Mouse (Mus musculus): ENCODE data around the gene E130114P18Rik. TPM values are rescaled to one million over a fixed set of nuclear protein-coding genes. Genes with fewer than 3 reads are reported as not detected.

Gene E130114P18Rik
- polyA plus RNA-seq, 1 experiment = 19.7 TPM

DNA sequence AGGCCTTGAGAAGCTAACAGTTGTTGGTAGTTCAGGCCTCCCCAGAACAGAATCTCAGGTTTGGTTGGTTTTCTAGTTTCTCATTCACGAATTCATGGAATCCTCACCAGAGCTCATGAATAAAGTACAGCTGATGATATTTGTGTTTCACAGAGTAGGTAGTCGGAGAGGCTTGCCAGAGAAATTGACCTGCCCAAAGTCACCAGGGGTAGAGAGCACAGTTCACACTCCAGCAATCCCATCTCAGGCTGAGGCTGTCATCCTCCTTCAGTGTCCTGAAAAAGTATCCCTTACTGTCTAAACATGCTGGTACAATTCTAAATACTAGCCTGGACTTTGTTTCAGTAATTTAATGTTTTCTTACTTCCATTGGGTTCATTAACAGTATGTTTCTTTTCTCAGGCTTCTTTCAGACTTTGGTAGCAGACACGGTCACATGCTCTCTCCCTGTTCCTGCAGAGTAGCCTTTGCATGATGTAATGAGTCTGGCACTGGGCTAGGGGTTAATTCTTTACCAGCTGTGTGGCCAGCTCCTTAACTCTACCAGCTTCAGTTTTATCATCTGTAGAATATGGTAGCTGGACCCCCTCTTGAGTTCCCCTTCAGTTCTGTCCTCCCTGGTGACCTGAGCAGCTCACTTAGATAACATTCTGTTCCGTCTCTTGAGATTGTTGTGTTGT lies 12.4 kb downstream of the E130114P18Rik start:
- DNase-seq (ENCODE audit: low read depth) = peak; percentile 43
- TF ChIP-seq CTCF (IDR thresholded peaks at IDR 0.05; ENCODE audit: borderline replicate concordance, extremely low read depth, insufficient read depth, insufficient read length) (no peak), POLR2A (IDR thresholded peaks at IDR 0.05; ENCODE audit: borderline replicate concordance, extremely low read depth, insufficient read depth, insufficient read length, poor library complexity, severe bottlenecking) (no peak)

DNA sequence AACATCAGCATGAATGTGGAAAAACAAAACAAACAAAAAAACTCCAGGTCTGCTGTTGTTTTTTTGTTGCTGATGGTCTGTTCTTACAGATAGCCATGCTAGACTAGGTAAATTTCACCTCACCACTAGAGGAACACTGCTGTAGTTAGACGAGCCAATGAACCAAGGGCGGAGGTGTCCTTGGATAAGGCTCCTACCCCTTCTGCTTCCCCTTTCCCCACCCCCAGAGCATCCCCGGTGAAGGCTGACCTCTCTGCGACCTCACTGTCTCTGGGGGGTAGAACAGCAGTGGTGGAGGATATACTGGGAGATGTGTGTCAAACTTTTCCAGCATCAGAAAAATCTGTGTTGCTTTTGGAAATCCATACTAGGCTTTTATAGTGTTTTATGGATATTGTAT lies 13.3 kb downstream of the E130114P18Rik start:
- TF ChIP-seq POLR2A (IDR thresholded peaks at IDR 0.05; ENCODE audit: borderline replicate concordance, extremely low read depth, insufficient read depth, insufficient read length, poor library complexity, severe bottlenecking) = no peak
- no peak for TF ChIP-seq CTCF (IDR thresholded peaks at IDR 0.05; ENCODE audit: borderline replicate concordance, extremely low read depth, insufficient read depth, insufficient read length)
- no peak for DNase-seq (ENCODE audit: low read depth)

DNA sequence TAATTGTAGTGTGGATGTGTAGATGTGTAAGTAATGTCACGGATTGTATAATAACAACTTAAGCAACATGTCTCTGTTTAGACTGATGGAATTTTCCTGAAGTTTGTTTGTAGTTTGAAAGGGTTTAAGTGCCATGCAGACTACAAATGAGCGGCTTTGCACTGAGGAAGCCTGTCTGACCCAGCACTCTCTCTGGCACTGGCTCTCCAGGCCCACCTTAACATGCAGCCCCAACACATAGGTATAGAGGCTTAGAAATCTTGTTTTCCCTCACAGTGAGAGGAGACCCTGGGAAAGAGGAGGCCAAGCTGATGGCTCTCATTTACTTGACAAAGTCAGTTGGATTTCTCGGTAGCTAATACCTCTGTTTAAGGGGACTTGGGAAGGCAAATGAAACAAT lies 19.2 kb downstream of the E130114P18Rik start:
- TF ChIP-seq CTCF (IDR thresholded peaks at IDR 0.05; ENCODE audit: borderline replicate concordance, extremely low read depth, insufficient read depth, insufficient read length) (no peak), POLR2A (IDR thresholded peaks at IDR 0.05; ENCODE audit: borderline replicate concordance, extremely low read depth, insufficient read depth, insufficient read length, poor library complexity, severe bottlenecking) (no peak)
- DNase-seq (ENCODE audit: low read depth) = peak; percentile 49

DNA sequence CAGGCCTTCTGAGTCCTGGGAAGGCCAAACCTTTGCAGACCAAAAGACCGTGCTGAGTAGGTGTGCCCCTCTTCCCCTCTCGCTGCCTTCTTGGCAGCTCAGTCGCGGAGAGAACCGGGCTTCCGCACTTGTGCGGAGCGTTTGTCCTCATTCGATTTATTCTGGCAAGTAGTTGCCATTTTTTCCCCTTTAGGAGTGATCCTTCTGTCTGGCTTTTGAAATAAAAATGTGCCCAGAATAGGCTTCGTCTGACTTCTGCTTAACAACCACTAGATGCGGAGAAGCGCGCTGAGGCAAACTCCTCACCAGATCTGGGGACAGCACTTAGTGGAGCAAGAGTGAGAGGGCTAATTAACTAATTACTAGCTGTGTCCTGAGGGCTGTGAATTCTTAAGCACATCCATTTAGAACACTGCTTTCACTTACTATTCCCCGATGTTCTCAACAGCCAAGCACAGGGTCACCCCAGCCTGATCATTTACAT lies 19.9 kb downstream of the E130114P18Rik start:
- DNase-seq (ENCODE audit: low read depth) = peak; percentile 91
- no peak for TF ChIP-seq POLR2A (IDR thresholded peaks at IDR 0.05; ENCODE audit: borderline replicate concordance, extremely low read depth, insufficient read depth, insufficient read length, poor library complexity, severe bottlenecking)
- TF ChIP-seq CTCF (IDR thresholded peaks at IDR 0.05; ENCODE audit: borderline replicate concordance, extremely low read depth, insufficient read depth, insufficient read length) = peak; percentile 35; the same call in 1 of the 2 replicates

DNA sequence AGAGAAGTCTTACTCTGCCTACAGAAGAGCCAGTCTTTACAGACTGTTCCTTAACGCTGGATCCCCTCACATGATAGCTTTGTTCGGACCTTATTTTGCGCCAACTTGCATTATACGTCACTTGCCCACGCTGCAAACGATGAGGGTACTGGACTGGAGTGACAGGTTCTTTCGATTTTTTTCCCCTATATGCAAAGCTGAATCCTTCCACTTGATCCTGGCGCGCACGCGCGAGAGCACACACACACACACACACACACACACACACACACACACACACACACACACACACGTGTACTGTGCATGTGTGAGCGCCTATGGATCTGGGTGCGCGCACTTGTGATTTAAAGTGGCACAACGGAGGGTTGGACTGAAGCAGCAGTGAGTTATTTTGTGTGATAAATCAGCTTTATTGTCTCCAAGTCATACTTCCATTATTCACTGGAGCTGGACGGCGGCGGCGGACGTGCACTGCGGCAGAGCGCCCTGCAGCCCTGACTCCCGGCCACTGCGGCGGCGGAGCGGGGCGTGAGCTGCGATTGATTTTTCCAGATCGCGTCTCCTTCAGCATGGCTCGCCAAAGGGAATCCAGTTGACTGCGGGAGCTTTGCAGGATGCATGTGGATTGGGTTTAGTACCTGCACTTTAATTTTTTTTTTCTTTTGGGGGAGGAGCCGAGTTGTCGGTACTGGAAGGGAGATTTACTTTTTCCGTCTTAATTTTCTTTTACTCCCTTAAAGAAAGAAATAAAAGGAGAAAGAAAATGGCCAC lies 20.5 kb downstream of the E130114P18Rik start:
- 0 out of 2 replicates have a peak, but pooled peaks have one; percentile 31 for TF ChIP-seq POLR2A (IDR thresholded peaks at IDR 0.05; ENCODE audit: borderline replicate concordance, extremely low read depth, insufficient read depth, insufficient read length, poor library complexity, severe bottlenecking)
- TF ChIP-seq CTCF (IDR thresholded peaks at IDR 0.05; ENCODE audit: borderline replicate concordance, extremely low read depth, insufficient read depth, insufficient read length) = no peak
- peak; percentile 87 for DNase-seq (ENCODE audit: low read depth)

DNA sequence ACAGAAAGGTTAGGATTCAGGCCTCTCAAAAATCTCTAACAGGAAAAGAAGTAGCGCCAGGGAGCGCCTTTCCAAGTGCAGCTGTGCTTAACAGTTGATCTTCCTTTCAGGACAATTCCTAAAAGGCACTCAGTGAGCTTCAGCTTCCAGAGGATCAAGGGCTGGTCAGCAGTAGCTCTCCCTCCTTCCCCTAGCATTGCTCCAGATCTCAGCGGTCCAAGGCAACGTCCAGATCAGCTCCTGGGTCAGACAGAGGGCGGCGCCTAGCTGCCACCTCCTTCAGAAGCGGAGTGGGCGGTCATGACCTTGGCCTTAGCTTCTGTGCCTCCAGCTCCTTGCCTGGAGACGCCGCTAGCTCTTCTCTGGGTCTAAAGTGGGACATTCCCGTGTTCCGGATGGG lies 23.6 kb downstream of the E130114P18Rik start:
- TF ChIP-seq CTCF (IDR thresholded peaks at IDR 0.05; ENCODE audit: borderline replicate concordance, extremely low read depth, insufficient read depth, insufficient read length) (no peak), POLR2A (IDR thresholded peaks at IDR 0.05; ENCODE audit: borderline replicate concordance, extremely low read depth, insufficient read depth, insufficient read length, poor library complexity, severe bottlenecking) (no peak)
- DNase-seq (ENCODE audit: low read depth) = no peak

DNA sequence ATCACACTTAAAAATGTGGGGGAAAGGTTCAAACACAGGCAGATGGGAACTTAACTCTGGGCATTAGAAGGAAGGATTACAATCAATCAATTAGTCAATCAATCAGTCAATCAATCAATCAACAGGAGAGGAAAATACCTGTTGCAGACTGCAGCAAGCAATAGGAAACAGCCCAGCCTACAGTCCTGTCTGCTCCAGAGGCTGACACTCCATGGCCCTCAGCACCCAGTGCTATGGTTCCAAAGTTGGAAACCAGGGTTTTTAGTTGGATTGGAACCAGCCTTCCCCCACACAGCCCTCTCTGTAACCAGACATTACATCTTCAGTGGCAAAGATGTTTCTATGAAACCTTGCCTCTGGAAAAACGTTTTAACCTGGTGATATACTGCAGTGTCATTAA lies 24.4 kb downstream of the E130114P18Rik start:
- TF ChIP-seq POLR2A (IDR thresholded peaks at IDR 0.05; ENCODE audit: borderline replicate concordance, extremely low read depth, insufficient read depth, insufficient read length, poor library complexity, severe bottlenecking) (no peak), CTCF (IDR thresholded peaks at IDR 0.05; ENCODE audit: borderline replicate concordance, extremely low read depth, insufficient read depth, insufficient read length) (no peak)
- DNase-seq (ENCODE audit: low read depth) = no peak

DNA sequence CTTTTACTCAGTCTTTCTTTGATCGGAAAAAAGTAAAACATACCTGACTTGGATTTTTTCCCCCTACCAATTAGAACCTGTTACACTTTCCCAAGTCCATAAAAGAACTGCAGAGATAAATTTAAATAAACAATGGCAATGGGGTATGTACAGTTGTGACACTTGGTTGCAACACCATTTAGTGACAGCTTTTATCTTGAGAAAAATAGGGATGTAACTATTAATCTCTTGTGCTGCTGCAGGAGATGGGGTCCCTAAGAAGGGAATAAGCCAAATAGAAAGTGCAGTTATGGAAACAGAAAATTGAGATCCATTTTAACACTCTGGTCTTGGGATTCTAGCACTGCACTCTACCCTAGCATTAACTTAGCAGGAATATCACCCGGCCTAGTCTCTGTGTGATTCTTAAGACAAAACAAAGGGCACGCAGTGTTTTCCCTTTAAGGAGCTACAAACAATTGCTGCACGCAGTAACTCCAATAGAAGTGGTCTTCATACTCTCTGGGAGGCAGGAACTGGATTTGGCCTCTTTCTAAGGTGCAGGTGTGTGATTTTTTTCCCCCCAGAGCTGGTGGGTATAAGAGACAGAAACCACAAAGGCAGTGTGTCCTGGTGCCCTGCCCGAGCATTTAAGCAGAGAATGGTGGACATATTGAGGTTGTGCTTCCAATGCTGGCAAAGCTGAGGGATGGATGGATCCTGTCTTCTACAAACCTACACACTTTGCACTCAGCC lies 25.4 kb downstream of the E130114P18Rik start:
- DNase-seq (ENCODE audit: low read depth) = no peak
- TF ChIP-seq CTCF (IDR thresholded peaks at IDR 0.05; ENCODE audit: borderline replicate concordance, extremely low read depth, insufficient read depth, insufficient read length) = no peak
- no peak for TF ChIP-seq POLR2A (IDR thresholded peaks at IDR 0.05; ENCODE audit: borderline replicate concordance, extremely low read depth, insufficient read depth, insufficient read length, poor library complexity, severe bottlenecking)

DNA sequence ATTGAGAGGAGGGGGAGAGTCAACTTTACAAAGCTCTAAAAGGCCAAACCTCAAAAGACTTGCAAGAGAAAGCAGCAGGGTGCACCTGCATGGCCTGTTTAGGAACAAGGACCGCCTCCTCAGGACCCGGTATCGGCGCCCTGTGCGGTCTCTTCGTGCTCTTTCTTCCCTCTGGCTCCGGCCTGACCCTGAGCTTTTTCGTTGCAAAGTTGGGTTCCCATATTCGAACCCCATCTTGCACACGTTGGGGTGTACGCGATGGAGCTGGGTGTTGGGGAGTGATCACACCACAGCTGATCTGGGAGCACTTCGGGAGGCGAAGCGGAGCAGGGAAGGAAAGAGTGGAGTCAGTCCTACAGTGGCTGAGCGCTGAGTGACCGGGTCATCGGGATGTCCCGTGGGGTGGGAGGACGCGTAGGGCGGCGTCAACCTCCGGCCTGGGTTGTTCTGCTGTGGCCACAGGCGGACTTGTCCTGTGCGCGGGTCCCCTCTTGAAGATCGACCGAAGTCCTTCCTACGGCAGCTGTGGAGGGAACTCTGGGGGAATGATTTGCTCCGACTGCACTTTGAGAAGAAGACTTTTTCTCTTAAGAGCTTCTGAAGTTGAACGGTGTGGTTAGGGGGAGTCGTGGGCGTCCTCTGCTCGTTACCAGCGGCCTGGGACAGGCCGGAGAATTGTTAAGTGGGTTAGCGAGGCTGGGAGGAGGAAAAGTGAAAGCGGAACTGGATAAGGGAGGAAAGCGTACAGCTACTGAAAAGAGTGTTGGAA lies 26.2 kb downstream of the E130114P18Rik start:
- no peak for TF ChIP-seq CTCF (IDR thresholded peaks at IDR 0.05; ENCODE audit: borderline replicate concordance, extremely low read depth, insufficient read depth, insufficient read length)
- no peak for TF ChIP-seq POLR2A (IDR thresholded peaks at IDR 0.05; ENCODE audit: borderline replicate concordance, extremely low read depth, insufficient read depth, insufficient read length, poor library complexity, severe bottlenecking)
- DNase-seq (ENCODE audit: low read depth) = peak; percentile 69

DNA sequence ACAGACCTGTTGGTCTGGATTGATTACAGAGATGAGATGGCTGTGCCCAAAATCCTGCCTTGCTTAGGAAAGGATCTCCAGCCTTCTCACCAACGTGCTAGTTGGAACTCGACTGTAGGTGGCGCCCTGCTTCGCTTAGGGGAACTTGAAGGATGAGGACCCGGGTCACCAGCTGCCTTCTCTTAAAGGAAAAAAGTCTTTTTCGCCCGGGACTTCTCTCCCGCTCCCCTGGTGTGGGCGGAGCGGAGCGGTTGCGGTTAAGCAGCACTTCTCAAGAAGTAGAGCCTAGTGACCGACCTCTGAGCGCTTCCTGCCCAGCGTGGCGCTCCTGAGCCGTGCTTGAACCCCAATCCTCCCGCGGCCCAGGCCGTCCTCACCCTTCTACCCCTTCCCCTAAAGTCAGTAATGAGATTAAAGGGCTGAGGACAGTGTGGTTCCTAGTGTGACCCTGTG lies 26.8 kb downstream of the E130114P18Rik start:
- TF ChIP-seq CTCF (IDR thresholded peaks at IDR 0.05; ENCODE audit: borderline replicate concordance, extremely low read depth, insufficient read depth, insufficient read length) = peak; percentile 84
- no peak for TF ChIP-seq POLR2A (IDR thresholded peaks at IDR 0.05; ENCODE audit: borderline replicate concordance, extremely low read depth, insufficient read depth, insufficient read length, poor library complexity, severe bottlenecking)
- DNase-seq (ENCODE audit: low read depth) = peak; percentile 96
